Mouse (Mus musculus): Measurements from ENCODE around the gene Fbxw8.

The Fbxw8 gene

DNA sequence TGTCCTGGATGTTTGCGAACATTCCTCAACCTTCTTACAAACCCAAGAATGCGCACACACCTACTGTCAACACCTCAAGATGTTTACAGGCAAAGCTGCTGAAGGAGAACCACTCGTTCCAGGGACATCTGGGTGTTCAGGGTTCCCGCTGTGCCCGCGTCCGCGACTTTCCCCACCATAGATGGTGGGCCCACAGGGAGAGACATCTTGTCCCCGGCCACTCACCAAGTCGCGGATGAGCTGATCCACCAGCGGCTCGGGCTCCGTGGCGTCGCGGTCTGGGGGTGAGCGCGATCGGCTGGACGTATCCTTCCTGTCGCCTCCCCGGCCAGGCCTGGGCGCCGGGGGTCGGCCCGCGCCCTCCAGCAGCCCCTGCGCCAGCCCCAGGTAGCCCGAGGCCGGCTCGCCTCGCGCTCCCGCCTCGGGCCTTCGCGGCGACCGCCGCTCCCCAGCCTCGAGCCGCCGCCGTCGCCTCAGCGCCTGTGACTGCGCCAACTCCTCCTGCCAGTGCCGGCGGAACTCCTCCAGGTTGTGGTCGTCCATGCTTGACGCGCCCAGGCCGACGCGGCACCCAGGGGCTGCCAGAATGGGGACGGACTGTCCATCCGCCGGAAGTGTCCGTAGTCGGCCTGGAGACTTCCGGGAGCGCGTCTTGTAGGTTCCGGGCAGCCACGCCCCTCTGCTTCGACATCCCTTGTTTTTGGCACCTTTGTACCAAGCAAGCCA, at the start of gene Fbxw8:
Gene Fbxw8 (minus strand): TSS at position 626 of the 726 bp plus-strand sequence.
- peak; percentile 51 for DNase-seq (ENCODE audit: low spot score)

DNA sequence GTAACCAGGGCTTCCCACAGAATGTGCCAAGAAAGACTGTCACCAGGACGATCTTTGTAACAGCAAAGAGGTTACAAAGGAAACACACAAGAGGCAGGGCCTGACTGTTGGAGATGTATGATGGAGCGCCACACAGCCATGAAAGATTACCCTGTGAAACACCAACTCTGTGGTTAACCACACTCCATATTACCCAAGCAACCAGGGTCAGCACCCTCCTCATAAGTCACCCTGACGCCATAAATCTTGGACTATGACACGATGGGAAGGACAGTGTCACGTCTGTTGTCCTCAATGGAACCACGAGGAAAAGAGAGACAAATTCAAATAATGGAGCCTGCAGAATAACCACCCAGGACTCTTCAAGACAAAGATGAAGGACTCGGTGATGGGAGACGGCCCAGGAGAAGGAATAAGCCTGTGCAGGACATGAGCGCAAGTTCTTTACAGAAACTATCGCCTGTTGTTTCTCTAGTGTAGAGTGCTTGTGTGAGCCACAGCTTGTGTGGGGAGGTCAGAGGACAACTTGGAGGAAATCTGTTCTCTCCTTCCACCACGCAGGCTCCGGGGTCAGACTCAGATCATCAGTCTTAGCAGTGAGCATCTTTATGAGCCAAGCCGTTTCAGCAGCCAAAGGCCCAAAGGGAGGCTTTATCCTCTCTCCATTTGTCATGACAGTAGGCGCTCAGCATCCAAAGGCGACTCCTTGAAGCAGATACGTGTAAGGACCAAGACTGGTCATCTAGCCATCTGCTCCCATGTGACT, 49.6 kb upstream of the Fbxw8 start:
- DNase-seq (ENCODE audit: low spot score), result no peak

DNA sequence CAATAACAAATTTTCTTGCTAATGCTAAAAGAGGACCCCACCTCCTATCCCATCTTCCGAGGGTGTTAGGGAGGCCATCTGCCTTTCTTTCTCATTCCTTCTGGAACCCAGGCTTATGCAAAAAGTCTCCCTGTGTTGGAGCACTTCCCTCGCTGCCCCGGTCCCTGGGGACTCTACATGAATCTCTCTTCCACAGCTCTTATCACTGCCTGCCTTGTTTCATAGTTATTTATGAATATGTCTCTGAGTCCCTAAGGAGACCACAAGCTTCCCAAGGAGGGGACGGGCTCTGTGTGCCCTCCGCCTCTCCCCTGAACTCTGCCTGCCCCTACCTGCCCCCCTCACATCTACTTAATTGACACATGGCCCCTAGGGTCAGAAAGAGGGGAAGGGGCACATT, 44.4 kb upstream of the Fbxw8 start:
- DNase-seq (ENCODE audit: low spot score), result no peak

DNA sequence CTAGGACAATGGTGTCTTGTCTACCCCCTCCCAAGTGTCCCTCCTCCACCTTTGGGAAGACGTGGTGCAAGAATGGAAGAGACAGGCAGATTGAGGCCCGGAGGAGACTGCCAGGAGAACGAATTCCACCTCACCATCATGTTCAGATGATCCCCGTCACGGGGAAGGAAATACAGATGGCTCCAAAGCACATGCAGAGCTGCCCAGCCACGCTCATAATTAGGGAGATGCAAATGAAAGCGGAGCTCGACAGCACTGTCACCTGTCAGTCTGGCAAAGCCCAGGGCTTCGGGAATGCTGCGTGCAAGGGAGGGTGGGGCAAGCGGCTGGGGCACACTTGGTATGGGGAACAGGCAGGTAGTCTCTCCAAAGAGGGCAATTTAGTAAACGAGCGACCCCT, 42.2 kb upstream of the Fbxw8 start:
- DNase-seq (ENCODE audit: low spot score), result no peak

DNA sequence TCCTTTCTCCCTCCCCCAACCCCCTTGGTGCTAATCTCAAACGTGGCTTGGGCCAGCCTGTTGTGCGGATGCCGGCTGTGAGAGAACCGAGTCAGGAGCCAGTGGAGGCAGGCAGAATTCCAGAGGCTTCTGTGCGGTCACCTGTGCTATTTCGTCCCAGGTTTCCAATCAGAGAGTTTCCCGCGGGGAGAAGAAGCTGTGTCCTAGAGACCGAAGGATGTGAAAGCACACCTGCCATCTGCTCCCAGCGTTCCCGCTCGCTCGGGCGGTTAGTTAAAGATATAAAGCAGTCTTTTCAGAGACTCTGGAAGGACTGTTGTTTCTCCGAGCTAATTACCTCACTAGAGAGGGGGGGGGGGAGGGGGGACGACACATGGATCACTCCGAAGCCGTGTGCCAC, 37.0 kb upstream of the Fbxw8 start:
- DNase-seq (ENCODE audit: low spot score), result no peak

GRCm38 (mm10) chr5:118190491-118190890, 35.2 kb upstream of the Fbxw8 start:
- no peak for DNase-seq (ENCODE audit: low spot score)

- DNase-seq (ENCODE audit: low spot score), result no peak
Measured at GRCm38 (mm10) chr5:118188356-118188755, 33.1 kb upstream of the Fbxw8 start.

DNA sequence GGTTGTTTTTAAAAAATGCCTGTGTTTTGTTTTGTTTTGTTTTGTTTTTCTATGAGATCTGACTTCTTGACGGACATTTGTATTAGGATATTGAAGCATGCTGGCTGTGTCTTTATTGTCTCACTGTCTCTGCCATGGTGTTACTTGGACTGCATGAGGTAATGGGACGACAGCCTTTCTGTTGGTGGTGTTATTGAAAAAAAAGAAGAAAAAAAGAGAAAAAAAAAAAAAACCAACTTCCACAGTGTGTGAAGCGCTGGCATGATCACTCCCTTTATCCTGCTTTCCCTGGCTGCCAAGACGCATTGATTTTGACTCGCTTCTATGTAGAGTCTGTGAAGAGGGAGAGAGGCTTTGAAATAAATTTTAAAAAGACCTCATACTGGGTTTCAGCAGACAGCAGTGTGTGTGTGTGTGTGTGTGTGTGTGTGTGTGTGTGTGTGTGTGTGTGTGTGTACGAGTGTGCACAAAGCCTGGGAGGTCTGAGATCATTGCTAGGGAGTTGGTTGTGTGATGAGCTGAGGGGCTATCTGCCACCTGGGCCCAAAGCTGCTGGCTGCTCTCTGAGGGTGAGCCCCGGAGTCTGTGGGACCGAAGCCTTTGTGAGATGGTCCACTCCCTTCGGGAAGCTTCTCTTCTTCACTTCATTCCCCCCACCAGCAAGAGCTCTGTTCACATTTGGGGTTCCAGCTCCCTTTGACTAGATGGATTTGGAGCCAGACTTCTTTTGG, 31.8 kb upstream of the Fbxw8 start:
- DNase-seq (ENCODE audit: low spot score), result no peak

- DNase-seq (ENCODE audit: low spot score), result no peak
Measured at GRCm38 (mm10) chr5:118177640-118178039, 22.4 kb upstream of the Fbxw8 start.

DNA sequence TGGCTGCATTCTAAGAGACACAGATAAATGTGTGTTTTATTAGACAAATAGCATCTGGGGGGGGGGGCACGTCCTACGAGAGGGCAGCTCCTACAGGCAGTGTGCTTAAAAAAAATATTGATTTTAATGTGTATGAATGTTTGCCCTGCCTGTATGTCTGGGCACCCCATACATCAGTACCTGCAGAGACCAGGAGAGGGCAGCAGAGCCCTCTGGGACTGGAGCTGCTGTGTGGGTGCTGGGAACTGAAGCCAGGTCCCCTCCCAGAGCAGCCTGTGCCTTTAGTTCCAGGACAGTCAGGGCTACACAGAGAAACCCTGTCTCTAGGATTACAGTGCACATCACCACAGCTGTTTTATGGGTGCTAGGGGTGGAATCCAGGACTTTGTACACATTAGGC, 19.9 kb upstream of the Fbxw8 start:
- DNase-seq (ENCODE audit: low spot score), result no peak

GRCm38 (mm10) chr5:118174310-118175009, 19.2 kb upstream of the Fbxw8 start:
- no peak for DNase-seq (ENCODE audit: low spot score)

- no peak for DNase-seq (ENCODE audit: low spot score)
Measured at GRCm38 (mm10) chr5:118172078-118172723, 16.9 kb upstream of the Fbxw8 start.

- DNase-seq (ENCODE audit: low spot score), result no peak
Measured at GRCm38 (mm10) chr5:118171665-118172064, 16.4 kb upstream of the Fbxw8 start.

- DNase-seq (ENCODE audit: low spot score), result no peak
Measured at GRCm38 (mm10) chr5:118170888-118171529, 15.7 kb upstream of the Fbxw8 start.

DNA sequence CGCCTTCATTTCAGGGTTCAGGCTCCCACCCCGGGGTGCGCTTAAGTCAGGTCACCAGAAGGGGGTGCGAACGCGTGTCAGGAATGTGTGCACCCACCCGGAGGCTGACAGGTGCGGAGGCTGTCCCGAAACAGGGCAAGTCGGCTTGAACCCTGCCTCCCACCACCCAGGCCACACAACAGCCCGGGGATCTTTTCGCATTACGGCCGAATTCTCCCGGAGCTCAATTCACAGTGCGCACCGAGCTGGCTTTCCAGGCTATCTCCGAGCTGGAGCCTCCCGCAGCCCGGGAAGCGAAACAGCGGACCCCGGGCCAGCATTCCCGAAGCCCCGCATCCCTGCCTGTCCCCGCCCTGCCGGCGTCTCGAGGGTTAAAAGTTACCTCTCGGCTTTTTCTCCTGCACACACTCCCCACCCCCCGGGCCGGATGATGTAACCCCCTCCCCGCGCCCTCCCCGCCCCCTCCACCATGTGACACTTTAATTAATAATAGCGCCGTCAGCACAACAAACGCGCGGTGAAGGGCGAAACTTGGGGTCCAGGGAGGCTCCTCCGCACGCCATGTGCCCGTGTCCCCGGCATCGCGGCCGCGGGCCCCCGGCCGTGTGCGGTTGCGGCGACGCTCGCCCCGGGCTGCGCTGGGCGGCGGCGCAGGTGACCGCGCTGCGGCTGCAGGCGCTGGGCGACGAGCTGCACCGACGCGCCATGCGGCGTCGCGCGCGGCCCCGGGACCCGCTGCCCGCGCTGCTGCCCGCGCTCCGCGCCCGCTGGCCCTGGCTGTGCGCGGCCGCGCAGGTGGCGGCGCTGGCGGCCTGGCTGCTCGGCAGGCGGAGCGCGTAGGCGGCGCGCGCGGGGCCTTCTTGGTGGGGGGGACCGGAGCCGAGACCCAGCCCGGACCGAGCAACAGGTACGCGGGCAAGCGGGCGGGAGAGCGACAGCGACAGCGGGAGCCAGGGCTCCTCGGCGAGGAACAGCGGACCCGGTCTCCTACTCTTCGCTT, 14.3 kb upstream of the Fbxw8 start:
- no peak for DNase-seq (ENCODE audit: low spot score)

GRCm38 (mm10) chr5:118167561-118167995, 12.3 kb upstream of the Fbxw8 start:
- no peak for DNase-seq (ENCODE audit: low spot score)

DNA sequence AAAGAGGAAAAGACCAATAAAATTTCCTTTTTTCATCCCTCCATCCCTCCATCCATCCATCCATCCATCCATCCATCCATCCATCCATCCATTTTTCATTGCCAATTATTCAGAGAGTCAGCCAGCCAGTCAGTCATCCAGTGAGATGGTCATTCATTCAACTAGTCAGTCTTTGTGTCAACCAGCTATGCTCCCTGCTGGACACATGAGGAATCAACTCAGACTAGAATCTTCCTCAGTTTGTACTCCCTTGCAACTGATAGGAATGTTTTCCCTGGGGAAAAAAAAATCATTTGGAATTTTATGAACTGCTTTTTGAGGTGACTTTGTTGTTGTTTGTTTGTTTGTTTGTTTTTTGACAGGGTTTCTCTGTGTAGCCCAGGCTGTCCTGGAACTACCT, 10.2 kb upstream of the Fbxw8 start:
- no peak for DNase-seq (ENCODE audit: low spot score)

DNA sequence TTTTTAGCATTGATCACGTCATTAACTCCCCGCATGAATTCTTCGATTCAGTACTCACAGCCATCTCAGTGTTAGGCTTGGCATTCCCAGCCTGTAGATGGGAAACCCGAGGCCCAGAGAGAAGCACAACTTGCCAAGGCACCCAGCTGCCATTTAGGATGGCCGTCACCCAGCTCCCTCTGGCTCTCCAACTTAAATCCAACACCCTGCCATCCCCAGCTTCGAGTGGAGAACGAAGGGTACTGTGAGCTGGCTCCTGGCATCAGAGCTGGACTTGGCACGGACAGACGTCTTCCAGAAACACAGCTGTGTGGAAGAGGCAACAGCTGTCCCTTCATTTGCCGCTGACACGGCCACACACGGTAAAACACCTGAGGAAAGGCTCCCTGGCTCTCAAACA, 9.3 kb upstream of the Fbxw8 start, which contains the start of gene Hrk:
Gene Hrk (plus strand): TSS at position 68 of the 400 bp plus-strand sequence.
- DNase-seq (ENCODE audit: low spot score), result no peak

DNA sequence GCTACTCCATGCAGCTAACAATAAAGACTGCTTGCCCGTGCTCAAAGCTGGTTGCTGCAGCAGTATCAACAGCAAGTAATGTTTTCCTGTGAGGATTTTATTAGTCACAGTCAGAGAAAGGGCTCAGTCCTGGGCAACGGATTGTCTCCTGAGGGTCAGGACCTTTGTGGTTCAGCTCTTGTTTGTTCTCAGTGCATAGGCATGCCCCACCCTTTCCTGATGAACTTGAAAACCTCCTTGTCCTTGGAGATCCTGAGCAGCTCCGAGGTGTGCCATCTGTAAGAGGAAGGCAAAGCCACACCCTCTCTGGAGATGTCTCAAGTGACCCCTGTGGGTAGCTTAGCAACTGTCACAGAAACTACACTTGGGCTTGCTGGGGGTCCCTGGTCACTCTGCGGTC, 5.4 kb upstream of the Fbxw8 start:
- DNase-seq (ENCODE audit: low spot score), result no peak

- DNase-seq (ENCODE audit: low spot score), result no peak
Measured at GRCm38 (mm10) chr5:118156976-118157375, 1.7 kb upstream of the Fbxw8 start.

All from layer of hippocampus, adult 9-10 months (tissue).